Mouse (Mus musculus) cortical plate, adult 2 months (tissue): Measurements from ENCODE around the gene Spdye4c.

Experiments used
- CTCF ChIP-seq: fragments of 200-500 bp; IDR thresholded peaks from 2 replicates; pipeline ENCODE4 v1.5.1; 2011; ENCODE audit warnings: mild to moderate bottlenecking, control low read depth, low read length; ENCODE audit not compliant: insufficient read depth; ENCODE audit errors: extremely low read depth
- POLR2A ChIP-seq: fragments of 200-500 bp; IDR thresholded peaks from 2 replicates; pipeline ENCODE4 v1.6.1; 2011; ENCODE audit warnings: mild to moderate bottlenecking, low read length, control low read depth; ENCODE audit not compliant: insufficient read depth; ENCODE audit errors: extremely low read depth

GRCm38 (mm10) chr2:128620578-128620977 lies 29.6 kb downstream of the Spdye4c start:
- TF ChIP-seq POLR2A: no peak
- TF ChIP-seq CTCF: no peak
